Mouse (Mus musculus) embryonic facial prominence, embryonic 12.5 days (tissue): ENCODE measurements around the gene Fibp. TPM values are rescaled to one million over a fixed set of nuclear protein-coding genes. Genes with fewer than 3 reads are reported as not detected.

ENCODE experiments used
- polyA plus RNA-seq: library from polyadenylated mRNA; unstranded; fragments of >200 nt; fragmentation: Nextera tagmentation; extraction: Ambion mirVana; gene quantifications from 2 replicates; pipeline ENCODE4 v1.2.1, GENCODE M21; 2016

Fibp gene
- polyA plus RNA-seq, 1 experiment from 2014 or later, result 150 TPM

Other genes with a start within 250 kb of the Fibp start
- 31.3 and 32.2 TPM in 2 replicates for gene Pacs1, start 187.5 kb upstream of the Fibp start, polyA plus RNA-seq
- gene Sf3b2, start 165.2 kb upstream of the Fibp start, polyA plus RNA-seq, result 386 and 406 TPM in 2 replicates
- gene Gal3st3, start 162.3 kb upstream of the Fibp start, polyA plus RNA-seq, result 8.1 and 8.5 TPM in 2 replicates
- gene Catsper1, start 124.9 kb upstream of the Fibp start, polyA plus RNA-seq, result not detected in 2 replicates
- gene Cst6, start 111.0 kb upstream of the Fibp start, polyA plus RNA-seq, result 0.52 and 1.3 TPM in 2 replicates
- 63.5 and 66.8 TPM in 2 replicates for gene Eif1ad, start 93.9 kb upstream of the Fibp start, polyA plus RNA-seq
- gene Banf1, start 93.4 kb upstream of the Fibp start, polyA plus RNA-seq, result 384 and 411 TPM in 2 replicates
- gene Sart1, start 71.9 kb upstream of the Fibp start, polyA plus RNA-seq, result 98.9 and 107 TPM in 2 replicates
- gene Tsga10ip, start 58.1 kb upstream of the Fibp start, polyA plus RNA-seq, result 0.45 and 0.55 TPM in 2 replicates
- gene Drap1, start 35.6 kb upstream of the Fibp start, polyA plus RNA-seq, result 303 and 323 TPM in 2 replicates
- 67.2 and 67.9 TPM in 2 replicates for gene AI837181, start 35.5 kb upstream of the Fibp start, polyA plus RNA-seq
- gene Fosl1, start 13.1 kb upstream of the Fibp start, polyA plus RNA-seq, result not detected in 2 replicates
- 10.8 and 11.0 TPM in 2 replicates for gene Ccdc85b, start 2.7 kb upstream of the Fibp start, polyA plus RNA-seq
- 1.9 and 2.1 TPM in 2 replicates for gene Ctsw, start 7.9 kb downstream of the Fibp start, polyA plus RNA-seq
- 145 TPM in 2 replicates for gene Efemp2, start 13.3 kb downstream of the Fibp start, polyA plus RNA-seq
- 44.1 and 46.6 TPM in 2 replicates for gene Mus81, start 27.8 kb downstream of the Fibp start, polyA plus RNA-seq
- gene Cfl1, start 29.8 kb downstream of the Fibp start, polyA plus RNA-seq, result 2,582 and 2,586 TPM in 2 replicates
- 0.15 TPM in 1 of 2 replicates, not detected in the other for gene 1700020D05Rik, start 43.2 kb downstream of the Fibp start, polyA plus RNA-seq
- 11.9 and 15.2 TPM in 2 replicates for gene Snx32, start 49.9 kb downstream of the Fibp start, polyA plus RNA-seq
- gene Ovol1, start 100.0 kb downstream of the Fibp start, polyA plus RNA-seq, result 1.3 and 1.6 TPM in 2 replicates
- gene Ap5b1, start 107.4 kb downstream of the Fibp start, polyA plus RNA-seq, result 2.8 and 3.2 TPM in 2 replicates
- 148 and 158 TPM in 2 replicates for gene Rnaseh2c, start 141.3 kb downstream of the Fibp start, polyA plus RNA-seq
- gene Kat5, start 149.6 kb downstream of the Fibp start, polyA plus RNA-seq, result 61.3 and 63.7 TPM in 2 replicates
- gene Rela, start 176.9 kb downstream of the Fibp start, polyA plus RNA-seq, result 46.5 and 49.3 TPM in 2 replicates
- gene Sipa1, start 203.1 kb downstream of the Fibp start, polyA plus RNA-seq, result 27.0 and 28.7 TPM in 2 replicates
- 24.7 and 26.0 TPM in 2 replicates for gene Map3k11, start 228.1 kb downstream of the Fibp start, polyA plus RNA-seq
- 33.1 and 37.9 TPM in 2 replicates for gene Pcnx3, start 228.3 kb downstream of the Fibp start, polyA plus RNA-seq
- gene Kcnk7, start 243.8 kb downstream of the Fibp start, polyA plus RNA-seq, result 0.24 TPM in 1 of 2 replicates, not detected in the other